ENCODE assay signal across 13 mouse cellular contexts in the genomic region with DNA sequence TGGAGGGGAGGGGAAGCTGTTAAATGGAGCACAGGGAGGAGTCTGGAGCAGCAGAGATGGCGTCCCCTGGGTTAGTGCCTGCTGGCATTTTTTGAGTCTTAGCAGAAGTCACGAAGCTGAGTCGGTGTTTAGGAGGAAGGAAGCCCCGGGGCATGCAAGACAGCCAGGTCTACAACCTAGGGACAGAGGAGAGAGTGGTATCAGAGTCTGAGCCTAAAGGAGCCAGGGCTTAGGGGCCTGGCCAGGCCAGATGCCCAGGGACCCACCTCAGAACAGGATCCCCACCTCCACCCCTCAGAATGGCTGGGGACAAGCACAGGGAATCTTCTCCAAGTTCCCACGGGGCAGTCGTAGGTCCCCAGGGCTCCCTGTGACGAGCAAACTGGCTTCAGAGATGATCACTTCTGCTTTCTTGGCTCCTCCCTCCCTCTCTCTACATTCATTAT. TPM values are rescaled to one million over a fixed set of nuclear protein-coding genes. Genes with fewer than 3 reads are reported as not detected.
DNase-seq lines count a peak whose midpoint lies in the region; ATAC-seq and TF ChIP-seq lines count a peak whose summit lies in the region.
"Had no signal": no experiment of that assay in that cellular context is flagged by ENCODE, and none has a peak within 500 bp of the region (broad histone marks: within the 10 kb centered on the region; RNA-seq: fewer than 3 reads in every experiment).

No protein-coding gene starts in this region.

- 44% methylated on average over 7 of the region's 7 CpGs for WGBS in liver, embryonic 16.5 days (ENCODE audit: insufficient replicate concordance)

- no peak overlapping the region for H3K4me3 ChIP-seq in liver, embryonic 16.5 days (ENCODE audit: low read depth, low read length)
- H3K4me3 ChIP-seq in CH12.LX (replicated peaks in 1 of 3; ENCODE audit: low read depth in 2 of 3, low read length in 2 of 3, poor library complexity in 1 of 3), result no peak overlapping the region
- H3K4me3 ChIP-seq: forebrain, embryonic 13.5 days had no signal

- H3K27me3 ChIP-seq in liver, embryonic 16.5 days (ENCODE audit: control insufficient read depth, insufficient read depth, low read depth, low read length), result no peaks in the 10 kb centered on the region
- H3K27me3 ChIP-seq in CH12.LX (replicated peaks), result no peaks in the 10 kb centered on the region
- H3K27me3 ChIP-seq: forebrain, embryonic 13.5 days had no signal

- peak overlapping the region; percentile 31; the same call in 1 of the 2 replicates for H3K27ac ChIP-seq in liver, embryonic 16.5 days (ENCODE audit: low read length)
- peak overlapping the region; percentile 1; the same call in 1 of the 2 replicates for H3K27ac ChIP-seq in CH12.LX (ENCODE audit: insufficient read depth, low read depth)
- H3K27ac ChIP-seq: forebrain, embryonic 13.5 days had no signal

- no peak for DNase-seq in liver
- peak; percentile 83 for DNase-seq in CH12.LX (ENCODE audit: extremely low read depth)
- DNase-seq in MEL-GATA-1-ER (ENCODE audit: extremely low read depth, low read depth), result peak; percentile 33
- DNase-seq in cerebellum, postnatal 14 days, result no peak
- DNase-seq in right cerebral cortex, postnatal 25 days, result no peak
- DNase-seq: cerebellum, adult 18-20 months; embryo, embryonic 11 days; heart, adult 18-20 months; heart, postnatal 10 days; lung, adult 18-20 months had no signal

- no peak; the same call in 1 of the 2 replicates for ATAC-seq in liver, embryonic 16.5 days (ENCODE audit: low read depth)
- peak; percentile 65 for ATAC-seq in megakaryocyte, adult 5-6 weeks (ENCODE audit: poor library complexity, severe bottlenecking)
- ATAC-seq: forebrain, embryonic 13.5 days had no signal

- no peaks in the 10 kb centered on the region for H3K36me3 ChIP-seq in liver, embryonic 16.5 days (ENCODE audit: control insufficient read depth, insufficient read depth)
- H3K36me3 ChIP-seq in CH12.LX (replicated peaks in 1 of 2; ENCODE audit: control insufficient read depth in 1 of 2, insufficient read depth in 1 of 2, low read length in 1 of 2), result peaks cover 76 to 92% of the 10 kb centered on the region in 2 experiments

- dilution Hi-C loops in CH12.LX (cut with MboI; ENCODE audit: extremely low pct_ligation_motif_present, extremely low pct_unique_long_range_greater_than_20kb, low sequenced_read_pairs), result no loop called here

- in situ Hi-C loops in CH12.LX (cut with MboI; ENCODE audit: low pct_ligation_motif_present, low pct_unique_long_range_greater_than_20kb, low sequenced_read_pairs), result no loop called here

- no peaks in the 10 kb centered on the region for H3K79me2 ChIP-seq in CH12.LX (replicated peaks; ENCODE audit: control insufficient read depth, extremely low read depth, insufficient read depth, poor library complexity, severe bottlenecking)

- TF ChIP-seq POLR2A in CH12.LX (IDR thresholded peaks at IDR 0.05; ENCODE audit: low read depth, low read length), result no peak

- H3K9ac ChIP-seq in liver, embryonic 16.5 days (ENCODE audit: low read depth, low read length), result no peak overlapping the region
- no peak overlapping the region for H3K9ac ChIP-seq in CH12.LX (ENCODE audit: insufficient read depth, low read depth)
- H3K9ac ChIP-seq: forebrain, embryonic 13.5 days had no signal

- TF ChIP-seq EP300 in CH12.LX (IDR thresholded peaks at IDR 0.05; ENCODE audit: low read length), result peak; percentile 75

- TF ChIP-seq RAD21 in CH12.LX (IDR thresholded peaks at IDR 0.05; ENCODE audit: low read depth, low read length), result no peak

- H3K9me3 ChIP-seq in liver, embryonic 16.5 days (replicated peaks; ENCODE audit: control insufficient read depth, low read length), result no peaks in the 10 kb centered on the region
- H3K9me3 ChIP-seq in CH12.LX (replicated peaks; ENCODE audit: low read length), result peaks cover 6% of the 10 kb centered on the region
- H3K9me3 ChIP-seq: forebrain, embryonic 13.5 days had no signal

- no peaks in the 10 kb centered on the region; the same call in 1 of the 2 replicates for H3K4me1 ChIP-seq in liver, embryonic 16.5 days (ENCODE audit: control insufficient read depth, low read depth, low read length)
- H3K4me1 ChIP-seq in CH12.LX (ENCODE audit: control insufficient read depth in 1 of 2, insufficient read depth in 2 of 2), result peaks cover 18 to 62% of the 10 kb centered on the region in 2 experiments

- no peak overlapping the region for H3K4me2 ChIP-seq in liver, embryonic 16.5 days (ENCODE audit: low read depth, low read length)
- no peak overlapping the region for H3K4me2 ChIP-seq in CH12.LX (ENCODE audit: insufficient read depth, low read depth, poor library complexity, severe bottlenecking)
- H3K4me2 ChIP-seq: forebrain, embryonic 13.5 days had no signal

- no peak for TF ChIP-seq CTCF in CH12.LX (conservative IDR thresholded peaks at IDR 0.05 in 1 of 2, IDR thresholded peaks at IDR 0.05 in 1 of 2; ENCODE audit: low read depth in 2 of 2, low read length in 2 of 2)

TF ChIP-seq in CH12.LX, 34 proteins besides CTCF, POLR2A, EP300 and RAD21:
- TF ChIP-seq TCF12 (IDR thresholded peaks at IDR 0.05; ENCODE audit: low read depth, low read length) (0 out of 2 replicates have a peak, but pooled peaks have one; percentile 22), MAFK (IDR thresholded peaks at IDR 0.05; ENCODE audit: insufficient replicate concordance, low read length) (no peak), ELF1 (IDR thresholded peaks at IDR 0.05; ENCODE audit: low read depth, low read length) (no peak), ZNF384 (IDR thresholded peaks at IDR 0.05; ENCODE audit: low read depth, low read length) (no peak), RCOR1 (conservative IDR thresholded peaks at IDR 0.05; ENCODE audit: low read depth, low read length) (no peak), BHLHE40 (IDR thresholded peaks at IDR 0.05; ENCODE audit: low read depth, low read length) (no peak), CHD1 (IDR thresholded peaks at IDR 0.05; ENCODE audit: low read depth, low read length) (no peak), USF1 (IDR thresholded peaks at IDR 0.05; ENCODE audit: low read depth, low read length) (no peak), POLR2AphosphoS2 (IDR thresholded peaks at IDR 0.05; ENCODE audit: low read depth, low read length) (no peak), HCFC1 (IDR thresholded peaks at IDR 0.05; ENCODE audit: low read depth, low read length) (no peak), ETS1 (conservative IDR thresholded peaks at IDR 0.05; ENCODE audit: low read depth, low read length) (peak; percentile 45; the same call in 1 of the 2 replicates), ZKSCAN1 (IDR thresholded peaks at IDR 0.05; ENCODE audit: borderline replicate concordance, low read depth, low read length) (no peak), UBTF (IDR thresholded peaks at IDR 0.05; ENCODE audit: low read depth, low read length) (no peak), USF2 (conservative IDR thresholded peaks at IDR 0.05; ENCODE audit: low read depth, low read length) (no peak), NELFE (IDR thresholded peaks at IDR 0.05; ENCODE audit: low read depth, low read length) (no peak), JUND (conservative IDR thresholded peaks at IDR 0.05; ENCODE audit: low read depth, low read length) (no peak), IRF4 (IDR thresholded peaks at IDR 0.05; ENCODE audit: low read depth, low read length) (peak; percentile 80), GABPA (IDR thresholded peaks at IDR 0.05; ENCODE audit: insufficient replicate concordance, low read depth, low read length) (no peak), ZMIZ1 (IDR thresholded peaks at IDR 0.05; ENCODE audit: low read depth, low read length) (no peak), E2F4 (IDR thresholded peaks at IDR 0.05; ENCODE audit: insufficient replicate concordance, low read depth, low read length) (no peak), MXI1 (IDR thresholded peaks at IDR 0.05; ENCODE audit: low read depth, low read length) (no peak), ZC3H11A (IDR thresholded peaks at IDR 0.05; ENCODE audit: low read depth, low read length) (no peak), MEF2A (IDR thresholded peaks at IDR 0.05; ENCODE audit: borderline replicate concordance, low read depth, low read length) (peak; percentile 32; the same call in 1 of the 2 replicates), MAZ (IDR thresholded peaks at IDR 0.05; ENCODE audit: low read depth, low read length) (no peak), SIN3A (IDR thresholded peaks at IDR 0.05; ENCODE audit: low read length) (no peak), NRF1 (IDR thresholded peaks at IDR 0.05; ENCODE audit: low read depth, low read length) (no peak), PAX5 (IDR thresholded peaks at IDR 0.05; ENCODE audit: low read length) (no peak), TBP (conservative IDR thresholded peaks at IDR 0.05; ENCODE audit: low read depth, low read length) (no peak), MAX (IDR thresholded peaks at IDR 0.05; ENCODE audit: low read length) (no peak), CHD2 (IDR thresholded peaks at IDR 0.05; ENCODE audit: low read length) (no peak), SMC3 (IDR thresholded peaks at IDR 0.05; ENCODE audit: low read depth, low read length) (no peak), MYC (IDR thresholded peaks at IDR 0.05; ENCODE audit: low read depth, low read length) (no peak), JUN (IDR thresholded peaks at IDR 0.05; ENCODE audit: insufficient read depth, low read depth, low read length) (no peak)

RNA-seq across cellular contexts. Expression of gene Lgals9, which starts 32.4 kb away (rescaled TPM):
- polyA plus RNA-seq in liver, embryonic 16.5 days (2015; fragmentation: Nextera tagmentation; extraction: Ambion mirVana), result 181 and 206 TPM in 2 replicates
- total RNA-seq in CH12.LX (2012; rRNA removed), result 3.2 and 4.9 TPM in 2 replicates
- 3.7 and 5.0 TPM in 2 replicates for total RNA-seq in CH12.LX (2014; rRNA removed)
- 16.1 and 16.4 TPM in 2 replicates for polyA plus RNA-seq in CH12.LX (2012; ENCODE audit: insufficient read length, low read depth)
- 218 and 231 TPM in 2 replicates for total RNA-seq in megakaryocyte, adult 5-6 weeks (2015)
- total RNA-seq in megakaryocyte, adult 5-6 weeks (2017), result 40.4 and 48.1 TPM in 2 replicates

Comparison
In these comparisons a context has a peak if more than half of its experiments do, and no peak if none do; other contexts are left out.
1. DNase-seq: peak in CH12.LX (single experiment) and MEL-GATA-1-ER (single experiment); none in liver (single experiment), cerebellum, postnatal 14 days (0 of 2) and right cerebral cortex, postnatal 25 days (single experiment).
2. RNA of gene Lgals9, which starts 32.4 kb away (total RNA-seq): 40.4 to 231 TPM in megakaryocyte, adult 5-6 weeks; 3.2 to 5.0 TPM in CH12.LX; every median in the first group is over 4 times any median in the second.